Mouse (Mus musculus): ENCODE results near the gene Nfkbil1.

Gene Nfkbil1

DNA sequence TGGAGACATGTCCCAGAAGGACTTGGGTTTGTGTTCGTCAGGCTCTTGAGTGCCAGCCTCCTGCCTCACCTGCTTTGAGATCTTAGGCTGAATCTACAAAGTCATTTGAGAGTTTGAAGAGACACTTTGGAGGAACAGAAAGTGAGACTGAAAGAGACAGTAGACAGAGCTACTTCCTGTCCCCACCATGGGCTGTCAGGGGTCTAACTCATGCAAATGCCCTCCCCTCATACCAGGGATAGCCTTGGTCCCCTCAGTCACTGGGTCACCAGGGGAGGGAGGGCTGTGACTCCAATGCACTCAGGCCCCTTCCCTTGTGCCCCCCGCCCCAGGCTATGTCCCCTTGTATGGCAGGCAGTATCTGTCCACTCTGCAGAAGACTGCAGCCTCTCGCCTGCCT lies 62.3 kb downstream of the Nfkbil1 start:
- DNase-seq = no peak

DNA sequence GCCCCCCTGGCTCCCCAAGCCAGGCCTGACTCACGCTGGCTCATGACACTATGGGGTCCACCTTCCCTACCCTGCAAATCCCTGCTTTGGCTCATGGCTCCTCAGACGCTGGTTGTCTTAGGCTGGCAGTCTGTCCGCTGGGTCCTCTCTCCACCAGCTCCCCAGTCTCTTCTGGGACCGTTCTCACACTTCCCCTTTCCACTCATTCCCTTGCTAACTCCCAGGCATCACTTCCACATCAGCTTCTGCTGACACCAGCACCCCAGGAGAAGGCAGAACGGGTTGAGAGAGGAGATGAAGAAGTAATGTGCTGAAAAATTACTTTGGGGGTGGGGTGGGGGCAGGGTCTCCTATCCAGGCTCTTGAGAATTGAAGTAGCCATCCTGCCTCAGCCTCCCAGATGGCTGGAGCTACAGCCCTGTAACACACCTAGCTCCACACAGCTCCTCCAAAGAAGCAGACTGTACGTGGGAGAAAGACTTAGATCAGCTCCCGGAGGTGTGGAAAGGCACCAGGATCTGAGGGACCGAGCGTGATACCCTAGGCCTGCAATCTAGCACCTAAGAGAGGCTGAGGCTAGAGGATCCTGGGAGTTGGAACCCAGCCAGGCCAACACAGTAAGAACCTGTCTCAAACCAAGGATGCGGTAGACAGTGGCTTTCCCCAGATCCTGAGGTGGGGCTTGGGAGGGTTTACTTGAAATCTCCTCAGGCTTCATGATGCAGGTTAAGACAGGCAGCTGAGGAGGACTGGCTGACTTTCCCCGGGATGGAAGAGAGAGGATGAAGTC lies 63.0 kb downstream of the Nfkbil1 start:
- DNase-seq = no peak

All from thymus, postnatal 25 days (tissue).